Comparison of ENCODE assay signal across 20 mouse cellular contexts in genomic region chr1:91858901-91859300, GRCm38 (mm10). TPM values are rescaled to one million over a fixed set of nuclear protein-coding genes. Genes with fewer than 3 reads are reported as not detected.
A peak's percentile ranks its signal among the peaks of the same experiment; 100 is the strongest.
DNase-seq lines count a peak whose midpoint lies in the region; ATAC-seq and TF ChIP-seq lines count a peak whose summit lies in the region.
"Had no signal": no experiment of that assay in that cellular context is flagged by ENCODE, and none has a peak within 500 bp of the region (broad histone marks: within the 10 kb centered on the region; RNA-seq: fewer than 3 reads in every experiment).

No protein-coding gene starts in this region.

- 87% methylated on average over 1 of the region's 1 CpGs for WGBS in heart, embryonic 13.5 days

- H3K36me3 ChIP-seq in heart, embryonic 13.5 days = no peaks in the 10 kb centered on the region
- H3K36me3 ChIP-seq: embryonic facial prominence, embryonic 10.5 days; embryonic facial prominence, embryonic 12.5 days; forebrain, embryonic 10.5 days; forebrain, embryonic 12.5 days had no signal

- H3K4me2 ChIP-seq in heart, embryonic 13.5 days = no peak overlapping the region
- H3K4me2 ChIP-seq: embryonic facial prominence, embryonic 12.5 days; forebrain, embryonic 12.5 days had no signal

- 0 out of 2 replicates have a peak, but pooled peaks have one; percentile 32 for ATAC-seq in heart, embryonic 13.5 days (ENCODE audit: extremely low read depth, insufficient number of reproducible peaks, low FRiP score, low TSS enrichment)
- no peak for ATAC-seq in megakaryocyte-erythroid progenitor cell, adult 5-6 weeks (replicated peaks; ENCODE audit: low FRiP score, low TSS enrichment, poor library complexity, severe bottlenecking)
- ATAC-seq: forebrain, embryonic 14.5 days; forebrain, embryonic 16.5 days had no signal

- TF ChIP-seq POLR2A in embryonic fibroblast, embryonic 13.5 days (IDR thresholded peaks at IDR 0.05; ENCODE audit: low read depth, low read length) = no peak

- intact Hi-C loops in heart, postnatal 36 days (cut with DNase I) = no loop called here

- H3K4me1 ChIP-seq in heart, embryonic 13.5 days = peaks cover 42% of the 10 kb centered on the region
- 0 out of 2 replicates have a peak, but pooled peaks cover 5% of the 10 kb centered on the region for H3K4me1 ChIP-seq in embryonic fibroblast, embryonic 13.5 days (ENCODE audit: control insufficient read depth, insufficient read depth, low read length)
- H3K4me1 ChIP-seq: forebrain, embryonic 10.5 days; forebrain, embryonic 12.5 days had no signal

- H3K9ac ChIP-seq in heart, embryonic 13.5 days = no peak overlapping the region
- H3K9ac ChIP-seq: embryonic facial prominence, embryonic 12.5 days; forebrain, embryonic 12.5 days had no signal

- no peak overlapping the region for H3K4me3 ChIP-seq in heart, embryonic 13.5 days
- no peak overlapping the region for H3K4me3 ChIP-seq in embryonic fibroblast, embryonic 13.5 days (ENCODE audit: insufficient read depth, low read length)
- H3K4me3 ChIP-seq: embryonic facial prominence, embryonic 10.5 days; embryonic facial prominence, embryonic 12.5 days; erythroblast, embryonic 14.5 days; forebrain, embryonic 10.5 days; forebrain, embryonic 12.5 days had no signal

- peak; percentile 92 for DNase-seq in heart, adult 11 months
- DNase-seq in heart, postnatal 36 days = no peak
- DNase-seq in heart, adult 8-10 months (ENCODE audit: low spot score) = no peak
- no peak for DNase-seq in ovary, postnatal 10 days (ENCODE audit: low spot score)
- DNase-seq: cerebellum, adult 11-12 months; cerebellum, adult 2 months; cerebellum, adult 9-10 months; cerebellum, postnatal 10 days; cerebellum, postnatal 25 days had no signal

- 0 out of 2 replicates have a peak, but pooled peaks cover 8% of the 10 kb centered on the region for H3K27me3 ChIP-seq in heart, embryonic 13.5 days (replicated peaks)
- H3K27me3 ChIP-seq: embryonic facial prominence, embryonic 12.5 days; forebrain, embryonic 12.5 days had no signal

- no peak for TF ChIP-seq CTCF in embryonic fibroblast, embryonic 13.5 days (IDR thresholded peaks at IDR 0.05; ENCODE audit: borderline replicate concordance, insufficient read depth, low read length)

- H3K9me3 ChIP-seq in heart, embryonic 13.5 days = no peaks in the 10 kb centered on the region
- H3K9me3 ChIP-seq: embryonic facial prominence, embryonic 10.5 days; embryonic facial prominence, embryonic 12.5 days; forebrain, embryonic 10.5 days; forebrain, embryonic 12.5 days had no signal

- H3K27ac ChIP-seq in heart, embryonic 13.5 days (replicated peaks) = no peak overlapping the region
- H3K27ac ChIP-seq in embryonic fibroblast, embryonic 13.5 days (ENCODE audit: insufficient read depth, low read length) = peak overlapping the region; percentile 76; the same call in 1 of the 2 replicates
- H3K27ac ChIP-seq: embryonic facial prominence, embryonic 10.5 days; embryonic facial prominence, embryonic 12.5 days; forebrain, embryonic 10.5 days; forebrain, embryonic 12.5 days had no signal

RNA-seq across cellular contexts. Expression of gene Twist2, which starts 57.6 kb away (rescaled TPM):
- total RNA-seq in heart, postnatal 36 days (2021) = 1 to 10 TPM; 1.1 to 1.7 TPM
- 2.4 and 3.9 TPM in 2 replicates for polyA plus RNA-seq in heart, embryonic 13.5 days (2015; fragmentation: Nextera tagmentation; extraction: Ambion mirVana)
- total RNA-seq in heart, adult 8-10 months (2022) = 1 to 10 TPM in 3 of 4 experiments, under 1 TPM in 1; 1.00 to 1.8 (median 1.2) TPM
- 57.2 and 67.7 TPM in 2 replicates for polyA plus RNA-seq in embryonic fibroblast, embryonic 13.5 days (2011; ENCODE audit: insufficient read length, low read depth, missing spikeins)
- not detected in 2 replicates for total RNA-seq in megakaryocyte-erythroid progenitor cell, adult 5-6 weeks (2014; fragmentation: Nextera tagmentation)
- not detected in 2 replicates for total RNA-seq in megakaryocyte-erythroid progenitor cell, adult 5-6 weeks (2017)
- total RNA-seq: MEL had no signal
- polyA plus RNA-seq: erythroblast, embryonic 14.5 days had no signal
